Mouse (Mus musculus) kidney, postnatal 25 days (tissue): Measurements from ENCODE around the gene Cbln4.
A peak's percentile ranks its signal among the peaks of the same experiment; 100 is the strongest.

ENCODE experiments used
- DNase-seq, 2 experiments: peaks; one replicate each; pipeline ENCODE4 v3.0.0; 2021; ENCODE audit warnings: mixed read lengths in 2 of 2

Gene Cbln4

GRCm38 (mm10) chr2:172043235-172043610 lies at the start of gene Cbln4:
Gene Cbln4, minus strand, starts transcription at chr2:172043466.
- DNase-seq: no peak

GRCm38 (mm10) chr2:172078596-172078995 lies 35.3 kb upstream of the Cbln4 start:
- DNase-seq: no peak

GRCm38 (mm10) chr2:172076295-172076694 lies 33.0 kb upstream of the Cbln4 start:
- no peak for DNase-seq

- DNase-seq: no peak
Measured at GRCm38 (mm10) chr2:172062876-172063275, 19.6 kb upstream of the Cbln4 start.

DNA sequence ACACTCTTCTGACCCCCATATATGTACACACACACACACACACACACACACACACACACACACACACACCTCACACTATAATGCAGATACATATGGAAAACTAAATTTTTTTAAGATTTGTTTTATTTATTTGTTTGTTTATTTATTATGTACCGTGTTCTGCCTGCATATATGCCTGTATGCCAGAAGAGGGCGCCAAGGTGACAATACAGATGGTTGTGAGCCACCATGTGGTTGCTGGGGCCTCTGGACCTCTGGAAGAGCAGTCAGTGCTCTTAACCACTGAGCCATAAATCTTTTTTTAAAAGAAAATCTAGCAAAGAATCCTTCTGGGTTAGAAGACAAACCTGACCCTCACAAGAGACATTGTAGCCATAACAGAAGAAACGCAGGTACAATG lies 16.5 kb upstream of the Cbln4 start:
- no peak for DNase-seq

DNA sequence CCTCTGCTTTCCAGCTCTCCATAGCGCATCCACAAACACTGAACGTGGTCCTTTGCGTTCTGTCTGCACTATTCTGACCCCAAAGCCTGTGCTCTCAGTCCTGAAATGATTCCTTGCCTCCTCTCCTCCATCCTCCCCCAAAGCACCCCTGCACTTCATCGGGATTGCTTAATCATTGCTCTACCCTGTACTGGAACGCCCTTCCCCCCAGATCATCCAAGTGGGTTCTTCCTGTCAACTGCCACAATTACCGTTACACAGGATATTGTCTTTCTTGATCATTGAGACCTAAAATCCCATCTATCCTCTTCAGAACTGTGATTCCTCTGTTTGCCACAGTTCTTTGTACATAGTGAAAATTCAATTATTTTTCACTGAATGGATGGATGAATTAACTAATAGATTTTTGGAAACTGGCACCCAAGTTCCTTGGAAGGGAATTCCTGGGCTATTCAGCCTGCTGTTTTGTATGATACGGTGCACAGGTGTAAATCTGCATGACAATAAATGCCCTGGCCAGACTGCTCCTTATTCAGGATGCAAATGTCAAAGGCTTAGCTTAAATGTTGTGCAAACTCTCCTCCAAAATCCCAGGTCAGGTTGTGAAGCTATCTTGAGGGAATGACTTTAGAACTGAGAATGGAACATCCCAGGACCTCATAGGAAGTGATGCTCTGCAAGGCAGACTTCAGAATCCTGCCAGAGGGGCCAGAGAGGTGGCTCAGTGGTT lies 15.8 kb upstream of the Cbln4 start:
- DNase-seq: no peak

DNA sequence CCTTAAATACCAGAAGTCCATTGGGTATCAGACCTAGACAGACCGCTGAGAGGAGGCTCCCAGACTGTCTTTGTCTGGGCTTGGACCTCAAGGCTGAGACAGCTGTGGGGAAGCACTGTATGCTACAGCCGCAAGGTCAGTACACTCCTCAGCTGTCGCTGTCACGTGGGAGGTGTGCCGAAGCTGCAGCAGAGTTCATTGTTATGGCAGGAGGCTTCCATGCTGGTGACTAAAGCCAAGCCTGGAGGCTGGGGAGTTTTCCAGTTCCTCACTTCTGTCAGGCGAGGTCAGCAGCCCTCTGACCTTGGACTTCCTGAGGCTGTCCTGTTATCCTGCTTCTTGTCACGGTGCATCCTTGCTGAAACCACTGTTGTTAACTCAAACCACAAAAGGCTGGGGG lies 2.7 kb upstream of the Cbln4 start:
- DNase-seq: no peak

DNA sequence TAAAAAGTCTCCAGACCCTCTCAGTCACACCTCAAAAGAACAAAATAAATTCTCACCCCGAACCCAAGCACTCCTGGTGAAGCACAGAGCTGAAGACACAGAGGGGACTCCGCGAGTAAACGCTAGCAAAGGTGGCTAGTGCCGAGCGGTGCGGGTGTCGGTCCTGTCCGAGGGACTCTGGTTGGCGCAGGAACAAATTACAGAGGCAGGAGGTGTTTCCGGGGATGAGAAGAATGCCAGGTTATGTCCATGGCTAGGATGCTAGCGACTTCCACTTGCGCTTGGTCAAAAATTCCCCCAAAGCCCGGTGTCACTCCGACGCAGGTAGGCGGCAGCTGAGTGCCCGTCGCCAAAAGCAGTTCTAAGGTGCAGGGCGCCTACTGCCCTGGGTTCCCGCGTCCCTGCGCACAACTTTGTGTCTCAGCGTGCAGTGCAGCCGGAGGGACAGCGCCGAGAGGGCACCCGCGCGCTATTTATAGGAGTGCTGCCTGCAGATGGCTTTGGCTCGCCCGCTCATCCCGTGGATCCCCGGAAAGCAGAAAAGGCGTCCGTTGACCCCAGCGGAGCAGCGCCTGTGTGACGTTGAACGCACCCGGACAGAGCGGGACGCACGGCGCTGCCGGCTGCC lies 545 bp downstream of the Cbln4 start:
- DNase-seq: no peak

DNA sequence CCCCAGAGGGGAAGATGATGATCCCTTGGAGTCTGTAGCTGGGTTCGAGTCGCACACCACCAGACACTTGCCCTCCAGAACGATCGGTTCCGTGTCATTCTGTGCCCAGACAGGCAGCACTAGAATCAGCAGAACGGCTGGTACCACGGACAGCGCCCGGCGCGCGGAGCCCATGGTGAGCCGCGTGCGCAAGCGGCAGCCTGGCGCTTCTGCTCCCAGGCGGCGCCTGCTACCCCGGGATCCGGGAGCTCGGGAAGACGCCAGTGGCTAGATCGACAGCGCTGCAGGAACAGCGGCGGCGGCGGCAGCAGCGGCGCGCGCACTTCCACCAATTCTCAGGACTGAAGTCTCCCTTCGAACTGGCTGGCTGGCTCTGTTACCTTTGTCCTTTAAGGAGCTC lies 1.1 kb downstream of the Cbln4 start:
- DNase-seq: peak; percentile 77 to 86

- DNase-seq: no peak
Measured at GRCm38 (mm10) chr2:172040859-172041258, 2.4 kb downstream of the Cbln4 start.

DNA sequence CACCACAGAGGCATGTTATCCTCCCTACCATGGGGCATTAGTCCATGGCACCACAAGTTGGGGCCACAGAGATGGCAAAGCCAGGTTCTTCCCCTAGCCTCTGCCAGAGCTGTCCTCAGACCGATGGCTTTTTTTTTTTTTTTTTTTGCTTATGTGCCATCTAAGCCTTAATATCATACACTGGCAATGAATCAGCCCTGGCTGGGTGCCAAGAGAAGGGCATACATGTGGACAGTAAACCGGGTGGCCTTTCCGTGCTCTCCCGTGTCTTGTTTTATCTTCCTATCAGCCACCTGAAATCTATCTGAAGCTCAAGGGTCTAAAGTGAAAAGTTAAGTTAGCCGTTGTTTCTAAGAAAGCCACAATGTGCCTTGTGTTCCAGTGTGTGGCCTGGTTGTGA lies 3.7 kb downstream of the Cbln4 start:
- DNase-seq: peak; percentile 4 to 45

GRCm38 (mm10) chr2:172034281-172034680 lies 9.0 kb downstream of the Cbln4 start:
- no peak for DNase-seq

DNA sequence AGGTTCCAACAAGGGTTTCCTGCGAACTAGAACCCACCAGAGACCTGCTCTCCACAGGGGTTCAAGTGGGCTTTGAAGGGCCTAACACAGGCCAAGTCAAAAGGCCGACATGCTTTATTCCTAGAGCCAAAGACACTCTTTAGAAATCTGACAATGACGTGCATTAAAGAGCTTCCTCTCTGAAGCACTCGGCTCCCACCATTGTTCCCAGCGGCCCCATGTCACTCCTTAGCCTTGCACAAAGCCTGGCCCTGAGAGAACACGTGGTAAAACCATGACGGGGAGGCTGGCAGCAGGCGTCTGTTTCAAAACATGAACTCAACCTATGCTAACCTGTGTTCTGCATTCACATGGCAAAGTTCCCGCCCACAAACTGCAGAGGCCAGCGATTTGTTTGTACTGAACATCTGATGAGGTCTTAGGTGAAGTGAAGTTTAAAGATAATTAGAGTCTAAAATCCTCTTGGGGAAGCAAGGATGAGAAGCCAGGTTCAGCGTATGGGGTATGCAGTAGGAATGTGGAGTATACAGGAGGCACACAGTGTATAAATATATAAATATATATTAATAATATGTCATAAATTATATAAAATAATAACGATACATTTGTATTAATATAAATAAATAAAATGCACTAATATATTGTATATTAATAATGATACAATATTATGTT lies 17.7 kb downstream of the Cbln4 start:
- DNase-seq: no peak

DNA sequence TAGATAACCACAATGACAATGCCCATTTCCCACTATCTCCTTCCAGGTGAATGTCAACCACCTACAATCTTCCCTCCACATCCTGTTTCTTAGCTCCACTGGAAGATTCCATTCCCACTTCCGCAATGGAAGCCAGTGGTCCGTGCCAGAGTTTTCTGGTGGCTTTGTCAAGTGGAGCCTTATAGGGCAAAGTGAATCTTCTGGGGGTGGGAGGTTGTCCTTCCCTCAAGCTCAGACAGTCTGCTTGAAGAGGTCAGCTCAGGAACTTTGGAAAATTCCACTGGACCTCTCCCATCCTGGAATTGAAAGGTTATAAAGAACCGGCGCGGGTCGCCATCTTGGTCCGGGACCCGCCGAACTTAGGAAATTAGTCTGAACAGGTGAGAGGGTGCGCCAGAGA lies 36.5 kb downstream of the Cbln4 start:
- DNase-seq: no peak

DNA sequence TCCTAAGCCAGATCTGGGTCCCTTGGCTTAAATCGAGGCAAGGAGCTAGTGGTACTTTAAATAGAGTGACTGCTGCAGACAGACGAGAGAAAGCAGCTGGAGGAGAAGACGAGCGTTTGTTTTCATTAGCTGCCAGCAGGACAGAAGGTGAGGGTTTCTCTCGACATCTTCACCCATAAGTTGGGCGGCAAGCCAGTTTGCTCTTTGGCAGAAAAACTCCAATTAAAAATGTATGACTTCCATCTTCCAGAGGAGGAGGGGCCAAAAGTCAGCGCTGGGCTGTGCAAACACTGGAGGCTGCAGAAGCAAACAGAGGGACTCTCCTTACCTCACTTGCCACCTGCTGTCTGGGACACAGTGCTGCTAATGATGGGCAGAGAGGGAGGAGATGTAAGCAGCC lies 37.3 kb downstream of the Cbln4 start:
- peak in 1 of 2 experiments; percentile 17 for DNase-seq

DNA sequence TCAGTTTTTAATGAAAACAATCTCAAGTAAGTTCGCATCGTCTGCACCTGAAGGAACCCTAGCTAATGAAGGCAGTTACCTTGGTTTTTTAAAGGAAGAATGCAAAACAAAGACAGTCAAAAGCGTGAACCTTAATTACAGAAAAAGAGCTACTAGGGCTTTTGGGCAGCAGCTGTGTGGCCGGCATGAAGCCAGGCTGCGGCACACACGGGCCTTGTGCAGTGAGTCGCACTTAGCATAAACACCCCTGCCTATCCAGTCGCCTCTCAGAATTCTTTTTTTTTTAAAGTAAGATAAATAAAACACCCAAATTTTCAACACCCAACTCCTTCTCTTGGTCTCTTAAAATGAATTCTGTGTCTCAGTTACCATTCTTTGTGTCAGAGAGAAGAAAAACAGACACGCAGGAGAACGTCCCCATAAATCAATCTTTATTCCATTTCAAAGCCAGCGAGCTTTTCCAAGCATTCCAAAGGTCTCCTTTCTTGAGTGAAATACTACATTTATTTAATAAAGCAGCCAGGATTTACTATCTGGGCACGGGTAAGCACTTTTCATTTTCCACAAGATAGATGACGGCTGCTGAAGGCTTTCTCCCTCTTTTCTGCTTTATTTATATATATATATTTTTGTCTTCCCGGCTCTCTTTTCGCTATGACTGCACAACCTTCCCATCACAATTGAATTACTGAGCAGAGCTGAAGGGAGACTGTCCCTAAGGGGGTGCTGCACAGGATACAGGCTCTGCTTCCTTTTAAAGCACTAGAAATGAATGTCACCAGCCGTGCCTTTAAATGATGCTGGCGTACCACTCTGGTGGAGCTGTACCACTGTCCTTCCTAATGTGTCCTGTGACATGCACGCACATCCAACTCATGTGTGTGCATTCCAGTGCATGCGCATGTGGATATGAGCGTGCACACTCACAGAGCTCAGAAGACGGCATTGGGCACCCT lies 39.0 kb downstream of the Cbln4 start:
- no peak for DNase-seq

DNA sequence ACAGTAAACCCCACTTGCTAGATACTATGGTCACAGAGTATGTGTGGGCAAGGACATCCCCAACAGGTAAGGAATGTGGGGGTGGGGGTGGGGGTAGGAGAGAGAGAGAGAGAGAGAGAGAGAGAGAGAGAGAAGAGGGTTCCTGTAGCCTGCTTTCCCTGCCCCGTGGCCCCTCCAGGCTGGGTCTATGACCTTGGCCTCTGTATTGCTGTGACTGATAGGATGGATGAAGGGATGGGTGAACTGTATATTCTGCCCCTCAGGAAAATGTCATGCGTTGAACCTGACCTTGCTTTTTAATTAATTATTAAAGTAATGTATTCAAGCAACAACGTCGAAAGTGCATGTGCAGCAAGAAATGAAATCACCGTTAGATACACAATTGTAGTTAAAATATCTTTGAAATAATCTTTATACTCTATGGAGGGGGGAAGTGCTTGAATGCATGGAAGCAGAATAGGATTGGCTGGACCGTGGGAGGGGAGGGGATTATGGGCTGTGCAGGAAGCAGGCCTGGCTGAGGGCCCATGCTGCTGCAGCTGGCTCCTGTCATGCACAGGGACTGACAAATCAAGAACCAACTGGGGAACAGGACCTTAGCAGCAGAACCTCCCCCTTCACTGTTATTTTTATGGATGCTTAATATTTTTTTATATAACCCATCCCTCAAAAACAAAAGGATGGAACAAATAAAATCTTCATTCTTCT lies 46.1 kb downstream of the Cbln4 start:
- DNase-seq: peak; percentile 15 to 37

GRCm38 (mm10) chr2:171994861-171995260 lies 48.4 kb downstream of the Cbln4 start:
- DNase-seq: peak in 1 of 2 experiments; percentile 4

DNA sequence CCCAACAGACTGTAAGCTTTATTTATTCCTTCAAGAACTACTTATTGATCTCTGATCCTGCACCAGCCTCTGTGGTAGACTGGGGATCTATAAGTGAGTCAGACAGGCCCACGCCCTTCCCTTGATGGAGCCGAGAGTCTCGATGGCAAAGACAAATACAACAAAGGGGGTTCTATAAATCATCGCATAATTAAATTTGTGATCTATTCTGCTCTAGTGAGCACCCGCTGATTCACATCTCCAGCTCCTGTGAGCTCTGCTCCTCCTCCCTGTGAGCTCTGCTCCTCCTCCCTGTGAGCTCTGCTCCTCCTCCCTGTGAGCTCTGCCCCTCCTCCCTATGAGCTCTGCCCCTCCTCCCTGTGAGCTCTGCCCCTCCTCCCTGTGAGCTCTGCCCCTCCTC lies 49.0 kb downstream of the Cbln4 start:
- no peak for DNase-seq

- DNase-seq: no peak
Measured at GRCm38 (mm10) chr2:171986686-171987085, 56.6 kb downstream of the Cbln4 start.
